Mouse (Mus musculus): ENCODE data around the gene Cdh3. TPM values are rescaled to one million over a fixed set of nuclear protein-coding genes. Genes with fewer than 3 reads are reported as not detected.
A peak's percentile ranks its signal among the peaks of the same experiment; 100 is the strongest.

Cdh3 gene
- polyA plus RNA-seq, 1 experiment from 2014 or later = 8.2 TPM

DNA sequence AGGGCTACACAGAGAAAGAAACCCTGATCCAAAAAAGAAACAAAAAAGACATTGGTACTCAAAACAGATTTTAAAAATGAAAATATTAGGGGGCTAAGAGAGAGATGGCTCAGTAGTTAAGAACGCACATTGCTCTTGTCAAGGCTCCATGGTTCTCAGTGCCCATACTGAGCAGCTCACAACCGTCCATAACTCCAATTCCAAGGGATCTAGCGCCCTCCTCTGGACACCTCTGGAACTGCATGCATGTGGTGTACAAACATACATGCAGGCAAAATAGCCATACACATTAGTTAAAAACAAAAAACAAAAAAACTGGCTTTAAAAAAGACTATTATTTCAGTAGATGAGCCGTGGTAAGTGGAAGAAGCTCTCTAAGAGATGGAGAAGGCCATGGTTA is 19.9 kb downstream of the Cdh3 start:
- H3K9me3 ChIP-seq = no peaks in the 10 kb centered on the region
- no peak overlapping the region for H3K4me3 ChIP-seq
- no peaks in the 10 kb centered on the region for H3K27me3 ChIP-seq (ENCODE audit: insufficient read depth, poor library complexity, severe bottlenecking)
- no peaks in the 10 kb centered on the region for H3K4me1 ChIP-seq (replicated peaks)
- H3K36me3 ChIP-seq = no peaks in the 10 kb centered on the region; the same call in 1 of the 2 replicates
- 72% methylated on average over 4 of the region's 4 CpGs for WGBS
- H3K27ac ChIP-seq = no peak overlapping the region
- DNase-seq (ENCODE audit: low spot score) = no peak

DNA sequence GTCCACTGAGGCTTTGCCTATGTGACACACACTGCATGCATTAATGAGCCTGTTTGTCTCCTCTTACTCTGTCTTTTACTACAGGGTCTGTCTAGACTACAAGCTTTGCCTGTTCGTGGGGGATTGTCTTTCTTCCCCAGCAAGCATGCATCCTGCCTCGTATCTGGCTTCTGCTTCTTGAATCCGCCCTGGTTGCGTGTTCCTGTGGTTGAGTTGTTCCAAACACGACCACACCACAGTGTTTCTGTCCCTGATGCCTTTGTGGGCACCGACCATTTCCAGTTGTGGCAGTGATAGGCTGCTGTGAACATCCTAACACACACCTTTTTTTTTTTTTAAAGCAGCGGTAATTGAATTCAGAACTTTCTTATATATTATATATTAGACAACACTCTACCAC is 23.0 kb downstream of the Cdh3 start:
- 84% methylated on average over 7 of the region's 7 CpGs for WGBS
- no peaks in the 10 kb centered on the region for H3K9me3 ChIP-seq

DNA sequence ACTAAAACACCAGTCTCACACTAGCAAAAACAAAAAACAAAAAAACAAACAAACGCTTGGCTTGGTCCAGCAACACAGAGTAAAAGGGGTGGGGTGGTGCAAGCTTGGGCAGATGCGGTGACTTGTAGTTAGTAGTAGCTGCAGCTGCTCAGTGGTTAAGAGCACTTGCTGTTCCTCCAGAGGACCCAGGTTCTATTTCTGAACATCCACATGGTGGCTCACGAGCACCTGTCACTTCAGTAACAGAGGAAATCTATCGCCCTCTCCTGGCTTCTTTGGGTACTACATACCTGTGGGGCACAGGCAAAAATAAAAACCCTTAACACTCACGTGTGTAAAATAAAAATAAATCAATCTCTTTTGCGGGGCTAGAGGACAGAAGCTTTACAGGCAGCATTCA is 23.8 kb downstream of the Cdh3 start:
- H3K9me3 ChIP-seq = no peaks in the 10 kb centered on the region
- no peak overlapping the region for H3K4me3 ChIP-seq
- 45% methylated on average over 6 of the region's 6 CpGs for WGBS
- no peak overlapping the region for H3K27ac ChIP-seq
- peak; percentile 32 for DNase-seq (ENCODE audit: low spot score)
- H3K4me1 ChIP-seq (replicated peaks) = peaks cover 6% of the 10 kb centered on the region
- no peaks in the 10 kb centered on the region for H3K27me3 ChIP-seq (ENCODE audit: insufficient read depth, poor library complexity, severe bottlenecking)
- H3K36me3 ChIP-seq = peaks cover 3% of the 10 kb centered on the region; the same call in 1 of the 2 replicates

More for the DNA sequence above, 23.0 kb downstream of the Cdh3 start:
- DNase-seq (ENCODE audit: low spot score) = no peak
- Histone ChIP-seq H3K4me3 (no peak overlapping the region), H3K27ac (no peak overlapping the region), H3K27me3 (ENCODE audit: insufficient read depth, poor library complexity, severe bottlenecking) (no peaks in the 10 kb centered on the region), H3K36me3 (peaks cover 3% of the 10 kb centered on the region; the same call in 1 of the 2 replicates), H3K4me1 (replicated peaks) (peaks cover under 1% of the 10 kb centered on the region; the same call in 1 of the 2 replicates)

DNA sequence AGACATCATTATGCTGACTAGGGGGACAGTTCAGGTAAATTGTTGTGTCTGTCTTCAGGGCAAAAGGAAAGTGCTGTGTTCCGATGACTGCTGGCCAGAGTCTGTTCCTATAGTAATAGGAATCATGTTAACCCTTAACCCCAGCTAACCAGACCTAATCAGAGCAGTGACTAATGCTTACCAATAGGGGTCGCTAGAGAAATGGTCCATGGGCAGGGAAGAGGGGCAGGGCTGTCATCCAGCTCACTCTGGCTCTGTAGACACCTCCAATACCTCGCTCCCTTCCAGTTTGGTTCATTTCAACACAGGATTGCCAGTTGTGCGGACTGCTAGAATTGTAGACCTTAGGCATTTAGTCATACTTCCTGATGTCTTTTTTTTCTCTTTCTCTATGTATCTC is 24.8 kb downstream of the Cdh3 start:
- no peak overlapping the region for H3K27ac ChIP-seq
- no peaks in the 10 kb centered on the region for H3K9me3 ChIP-seq
- H3K27me3 ChIP-seq (ENCODE audit: insufficient read depth, poor library complexity, severe bottlenecking) = no peaks in the 10 kb centered on the region
- no peak for DNase-seq (ENCODE audit: low spot score)
- H3K4me1 ChIP-seq (replicated peaks) = peaks cover 6% of the 10 kb centered on the region
- WGBS = 70% methylated on average over 4 of the region's 4 CpGs
- no peak overlapping the region for H3K4me3 ChIP-seq
- H3K36me3 ChIP-seq = 0 out of 2 replicates have a peak, but pooled peaks cover 3% of the 10 kb centered on the region

DNA sequence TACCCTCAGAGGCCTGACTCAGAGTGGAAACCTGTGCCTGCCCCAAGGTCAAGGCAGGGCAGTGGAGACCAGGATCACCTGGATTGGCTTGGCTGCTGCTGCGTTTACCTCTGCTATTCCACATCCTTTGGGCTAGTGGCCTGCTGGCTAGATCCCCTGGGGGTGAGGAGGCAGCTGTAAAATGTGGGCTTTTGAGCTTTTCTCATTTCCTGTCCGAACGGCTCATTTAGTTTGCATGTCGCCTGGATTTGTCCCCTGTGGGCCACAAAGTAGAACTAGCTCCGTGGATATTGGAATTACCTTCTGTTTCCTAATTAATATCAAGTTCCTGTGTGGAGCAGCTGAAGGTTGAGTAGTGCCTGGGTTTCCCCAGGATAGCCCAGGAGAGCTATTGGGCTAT is 28.5 kb downstream of the Cdh3 start:
- no peak overlapping the region for H3K4me3 ChIP-seq
- peaks cover 6% of the 10 kb centered on the region for H3K4me1 ChIP-seq (replicated peaks)
- WGBS = 72% methylated on average over 5 of the region's 5 CpGs
- no peaks in the 10 kb centered on the region for H3K27me3 ChIP-seq (ENCODE audit: insufficient read depth, poor library complexity, severe bottlenecking)
- no peak for DNase-seq (ENCODE audit: low spot score)
- no peaks in the 10 kb centered on the region for H3K9me3 ChIP-seq
- H3K36me3 ChIP-seq = peaks cover 15% of the 10 kb centered on the region
- no peak overlapping the region for H3K27ac ChIP-seq

DNA sequence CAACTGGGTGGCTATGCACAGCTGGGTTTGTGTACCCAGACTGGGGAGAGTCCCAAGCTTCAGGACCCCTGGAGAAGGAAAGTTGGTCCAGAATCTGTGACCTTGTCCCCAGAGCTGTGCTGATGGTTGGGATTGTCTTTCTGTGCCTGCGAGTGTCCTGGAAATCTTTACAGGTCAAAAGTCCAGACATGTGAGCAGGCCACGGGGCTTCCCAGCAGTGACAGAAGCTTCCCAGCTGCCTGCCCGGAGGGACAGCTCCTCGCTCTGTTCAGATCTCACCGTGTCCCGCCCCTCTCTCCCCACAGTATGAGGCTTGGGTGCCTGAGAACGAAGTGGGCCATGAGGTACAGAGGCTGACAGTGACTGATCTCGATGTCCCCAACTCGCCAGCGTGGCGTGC is 30.3 kb downstream of the Cdh3 start:
- H3K27ac ChIP-seq = no peak overlapping the region
- H3K4me3 ChIP-seq = no peak overlapping the region
- no peaks in the 10 kb centered on the region for H3K9me3 ChIP-seq
- H3K36me3 ChIP-seq = peaks cover 25% of the 10 kb centered on the region
- DNase-seq (ENCODE audit: low spot score) = no peak
- peaks cover 6% of the 10 kb centered on the region for H3K4me1 ChIP-seq (replicated peaks)
- 82% methylated on average over 11 of the region's 11 CpGs for WGBS
- H3K27me3 ChIP-seq (ENCODE audit: insufficient read depth, poor library complexity, severe bottlenecking) = no peaks in the 10 kb centered on the region

DNA sequence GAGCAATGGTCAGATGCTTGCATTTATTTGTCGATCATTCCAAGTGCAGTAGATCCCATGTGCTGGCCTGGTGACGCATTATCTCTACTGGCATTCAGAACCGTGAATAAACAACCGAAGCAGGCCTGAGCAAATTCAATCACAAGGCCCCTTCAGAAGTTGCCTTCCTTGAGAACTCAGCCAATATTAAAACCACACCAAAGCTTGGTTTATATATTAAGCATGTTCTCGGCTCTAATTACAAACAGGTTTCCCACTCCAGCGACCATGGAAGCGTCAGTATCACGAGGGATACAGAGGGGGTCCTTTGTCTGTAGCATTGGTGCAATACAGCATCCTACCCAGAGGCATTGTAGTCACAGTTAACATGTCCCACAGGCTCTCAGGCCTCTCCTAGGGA is 32.4 kb downstream of the Cdh3 start:
- no peaks in the 10 kb centered on the region for H3K27me3 ChIP-seq (ENCODE audit: insufficient read depth, poor library complexity, severe bottlenecking)
- no peak overlapping the region for H3K27ac ChIP-seq
- no peak overlapping the region for H3K4me3 ChIP-seq
- 83% methylated on average over 8 of the region's 8 CpGs for WGBS
- no peaks in the 10 kb centered on the region for H3K9me3 ChIP-seq
- peaks cover 6% of the 10 kb centered on the region for H3K4me1 ChIP-seq (replicated peaks)
- H3K36me3 ChIP-seq = peaks cover 22% of the 10 kb centered on the region
- no peak for DNase-seq (ENCODE audit: low spot score)

DNA sequence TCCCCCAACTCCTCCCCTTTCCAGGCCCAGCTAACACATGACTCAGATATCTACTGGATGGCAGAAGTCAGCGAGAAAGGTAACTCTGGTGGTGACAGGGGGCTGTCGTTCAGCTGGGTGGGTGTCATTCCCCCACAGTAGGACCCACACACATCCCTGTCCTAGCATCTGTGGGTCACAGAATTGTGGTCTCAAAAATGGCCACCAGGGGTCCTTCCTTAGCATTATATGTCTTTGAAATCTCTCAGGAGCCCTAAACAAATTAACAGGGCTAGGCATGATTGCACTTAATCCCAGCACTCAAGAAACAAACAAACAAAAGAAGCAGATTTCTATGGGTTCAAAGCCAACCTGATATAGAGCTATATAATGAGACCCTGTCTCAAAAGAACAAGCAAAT is 34.5 kb downstream of the Cdh3 start:
- 93% methylated on average over 2 of the region's 2 CpGs for WGBS
- Histone ChIP-seq H3K4me3 (no peak overlapping the region), H3K4me1 (replicated peaks) (no peaks in the 10 kb centered on the region), H3K36me3 (peaks cover 22% of the 10 kb centered on the region), H3K9me3 (no peaks in the 10 kb centered on the region), H3K27ac (no peak overlapping the region), H3K27me3 (ENCODE audit: insufficient read depth, poor library complexity, severe bottlenecking) (no peaks in the 10 kb centered on the region)
- DNase-seq (ENCODE audit: low spot score) = no peak

DNA sequence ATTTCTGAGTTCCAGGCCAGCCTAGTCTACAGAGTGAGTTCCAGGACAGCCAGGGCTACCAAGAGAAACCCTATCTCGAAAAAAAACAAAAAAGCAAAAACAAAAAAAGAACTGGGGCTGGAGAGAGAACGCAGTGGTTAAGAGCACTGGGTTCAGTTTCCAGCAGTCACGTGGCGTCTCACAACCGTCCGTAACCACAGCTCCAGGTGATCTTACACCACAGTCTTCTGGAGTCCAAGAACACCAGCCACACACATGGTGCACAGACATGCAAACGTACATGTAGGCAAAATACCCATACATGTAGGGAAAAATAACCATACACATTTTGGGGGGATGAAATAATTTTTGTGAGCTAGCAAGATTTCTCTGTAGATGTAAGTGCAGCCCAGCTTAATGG is 36.1 kb downstream of the Cdh3 start:
- DNase-seq (ENCODE audit: low spot score) = no peak
- H3K36me3 ChIP-seq = peaks cover 13% of the 10 kb centered on the region; the same call in 1 of the 2 replicates
- no peaks in the 10 kb centered on the region for H3K4me1 ChIP-seq (replicated peaks)
- no peak overlapping the region for H3K27ac ChIP-seq
- no peak overlapping the region for H3K4me3 ChIP-seq
- H3K9me3 ChIP-seq = no peaks in the 10 kb centered on the region
- 90% methylated on average over 7 of the region's 7 CpGs for WGBS
- H3K27me3 ChIP-seq (ENCODE audit: insufficient read depth, poor library complexity, severe bottlenecking) = no peaks in the 10 kb centered on the region

DNA sequence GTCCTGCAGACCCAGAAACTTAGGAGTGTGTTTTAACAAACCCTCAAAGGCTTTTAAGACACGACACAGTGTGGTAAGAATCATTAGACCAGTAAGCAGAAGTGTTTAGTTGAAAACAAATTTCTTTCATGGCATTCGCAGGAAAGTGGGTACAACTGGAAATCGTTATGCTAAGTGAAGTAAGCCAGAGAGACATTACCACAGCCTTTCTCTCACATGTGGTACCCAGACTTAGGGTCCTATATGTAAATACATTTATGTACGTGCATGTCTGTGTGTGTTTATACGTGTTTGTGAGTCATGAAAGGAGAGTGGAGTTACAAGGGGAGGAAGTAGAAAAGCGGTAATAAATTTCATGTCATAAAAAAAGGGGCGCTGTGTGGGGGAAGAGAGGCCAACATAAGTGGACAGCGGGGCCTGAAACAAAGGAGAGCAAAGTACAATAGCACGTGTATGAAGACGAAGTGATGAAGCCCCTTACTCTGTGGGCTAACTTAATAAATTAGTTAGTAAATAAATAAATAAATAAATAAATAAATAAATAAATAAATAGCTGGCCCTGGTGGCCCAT is 37.8 kb downstream of the Cdh3 start:
- no peak for DNase-seq (ENCODE audit: low spot score)
- H3K27ac ChIP-seq = no peak overlapping the region
- no peak overlapping the region for H3K4me3 ChIP-seq
- 88% methylated on average over 10 of the region's 10 CpGs for WGBS
- no peaks in the 10 kb centered on the region for H3K27me3 ChIP-seq (ENCODE audit: insufficient read depth, poor library complexity, severe bottlenecking)
- peaks cover 26% of the 10 kb centered on the region; the same call in 1 of the 2 replicates for H3K36me3 ChIP-seq
- no peaks in the 10 kb centered on the region for H3K9me3 ChIP-seq
- H3K4me1 ChIP-seq (replicated peaks) = no peaks in the 10 kb centered on the region

DNA sequence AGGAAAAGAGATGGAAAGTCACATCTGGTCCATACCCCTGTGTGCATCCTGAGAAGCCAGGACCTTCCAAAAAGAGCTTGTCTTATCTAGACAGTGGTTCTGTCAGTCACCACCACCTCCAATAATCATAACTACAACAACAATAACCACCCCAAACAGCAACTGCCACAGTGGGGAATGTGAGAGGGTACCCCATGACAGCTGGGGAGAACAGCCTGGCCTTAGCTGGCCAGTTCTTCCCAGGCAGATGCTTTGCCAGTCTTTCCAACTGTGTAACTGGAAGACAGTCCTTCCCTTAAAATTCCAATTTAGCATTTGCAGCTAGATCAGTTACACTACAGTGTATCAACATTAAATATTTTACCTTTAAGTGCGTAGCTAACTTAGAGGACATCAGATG is 40.2 kb downstream of the Cdh3 start:
- Histone ChIP-seq H3K27me3 (ENCODE audit: insufficient read depth, poor library complexity, severe bottlenecking) (no peaks in the 10 kb centered on the region), H3K4me1 (replicated peaks) (no peaks in the 10 kb centered on the region), H3K9me3 (0 out of 2 replicates have a peak, but pooled peaks cover 2% of the 10 kb centered on the region), H3K4me3 (no peak overlapping the region), H3K27ac (no peak overlapping the region), H3K36me3 (peaks cover 18% of the 10 kb centered on the region; the same call in 1 of the 2 replicates)
- 92% methylated on average over 1 of the region's 1 CpGs for WGBS
- DNase-seq (ENCODE audit: low spot score) = no peak

DNA sequence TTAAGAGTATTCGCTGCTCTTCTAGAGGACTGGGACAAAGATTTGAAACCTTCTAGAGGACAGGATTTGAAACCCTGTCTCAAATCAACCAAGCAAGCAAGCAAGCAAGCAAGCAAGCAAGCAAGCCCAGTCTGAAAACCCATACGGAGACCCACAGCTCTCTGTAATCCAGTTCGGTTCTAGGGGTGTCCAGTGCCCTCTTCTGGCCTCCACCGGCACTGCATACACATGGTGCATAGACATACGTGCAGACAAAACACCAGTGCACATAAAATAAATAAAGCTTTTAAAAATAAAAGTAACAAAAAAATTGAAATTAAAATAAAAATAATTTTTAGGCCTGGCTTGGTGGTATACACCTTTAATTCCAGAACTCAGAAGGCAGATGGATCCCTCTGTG is 43.3 kb downstream of the Cdh3 start:
- 95% methylated on average over 5 of the region's 5 CpGs for WGBS
- no peaks in the 10 kb centered on the region for H3K4me1 ChIP-seq (replicated peaks)
- H3K4me3 ChIP-seq = no peak overlapping the region
- peaks cover 12% of the 10 kb centered on the region; the same call in 1 of the 2 replicates for H3K9me3 ChIP-seq
- peaks cover 22% of the 10 kb centered on the region; the same call in 1 of the 2 replicates for H3K36me3 ChIP-seq
- DNase-seq (ENCODE audit: low spot score) = no peak
- H3K27ac ChIP-seq = no peak overlapping the region
- H3K27me3 ChIP-seq (ENCODE audit: insufficient read depth, poor library complexity, severe bottlenecking) = no peaks in the 10 kb centered on the region

DNA sequence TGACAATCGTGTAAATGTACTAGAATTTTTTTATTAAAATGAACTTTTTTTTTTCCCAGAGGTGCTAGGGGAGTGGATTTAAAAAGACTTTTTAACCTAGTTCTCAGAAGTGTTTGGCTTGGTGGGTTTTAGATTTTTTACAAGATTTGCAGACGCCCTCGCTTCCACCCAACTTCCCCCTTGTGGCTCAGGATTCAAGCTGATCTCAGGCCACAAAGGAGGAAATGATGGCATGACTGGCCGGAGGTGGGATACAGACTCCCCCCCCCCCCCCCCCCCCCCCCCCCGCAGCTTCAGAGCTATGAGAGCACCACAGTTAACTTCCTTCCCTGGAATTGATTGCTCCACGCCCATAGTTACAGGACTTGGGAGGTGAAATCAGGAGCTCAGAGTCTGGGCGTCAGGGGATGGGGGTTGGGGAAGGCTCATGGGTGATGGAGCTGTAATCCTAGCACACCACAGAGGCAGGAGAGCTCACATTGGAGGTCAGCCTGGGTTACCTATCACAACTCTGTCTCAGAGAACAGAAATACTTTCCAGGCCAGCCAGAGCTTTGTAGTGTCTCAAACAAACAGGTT is 45.5 kb downstream of the Cdh3 start:
- H3K27ac ChIP-seq = no peak overlapping the region
- peaks cover 12% of the 10 kb centered on the region; the same call in 1 of the 2 replicates for H3K9me3 ChIP-seq
- 74% methylated on average over 6 of the region's 7 CpGs for WGBS
- peaks cover 22% of the 10 kb centered on the region; the same call in 1 of the 2 replicates for H3K36me3 ChIP-seq
- DNase-seq (ENCODE audit: low spot score) = no peak
- H3K27me3 ChIP-seq (ENCODE audit: insufficient read depth, poor library complexity, severe bottlenecking) = no peaks in the 10 kb centered on the region
- H3K4me3 ChIP-seq = no peak overlapping the region
- H3K4me1 ChIP-seq (replicated peaks) = peaks cover 7% of the 10 kb centered on the region

Data from hindbrain, embryonic 10.5 days (tissue).